Mouse (Mus musculus): ENCODE data around the gene Ccser1.

DNA sequence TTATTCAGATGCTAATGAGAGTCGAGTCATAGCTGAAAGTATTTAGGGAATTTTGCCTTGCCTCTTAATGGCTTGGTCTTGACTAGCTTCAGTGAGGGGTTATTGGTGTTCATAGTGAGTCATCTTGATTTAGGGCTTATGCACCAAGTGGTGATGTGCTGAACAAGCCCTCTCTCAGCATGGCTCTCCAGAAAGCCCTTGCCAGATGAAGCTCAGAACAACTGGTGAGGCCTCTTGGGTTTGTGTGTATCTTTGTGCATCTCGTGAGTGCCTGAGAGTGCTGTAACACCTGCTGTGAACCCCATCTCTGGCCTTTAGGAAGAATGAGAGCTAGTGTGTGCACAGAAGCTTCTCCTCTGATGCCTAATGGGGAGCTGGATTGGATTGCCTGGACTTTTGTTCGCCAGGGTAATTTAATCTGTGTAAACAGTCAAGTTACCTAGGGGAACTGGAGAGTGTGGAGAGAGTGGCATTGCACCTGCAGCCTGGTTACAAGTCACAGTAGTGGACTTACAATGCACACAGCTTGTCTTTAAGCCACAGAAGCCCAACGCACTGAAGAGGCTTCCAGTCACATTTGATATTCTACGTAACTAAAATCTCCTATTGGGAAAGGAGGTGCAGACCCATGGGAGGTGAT is 53.5 kb downstream of the Ccser1 start:
- no peak for TF ChIP-seq POLR2A (IDR thresholded peaks at IDR 0.05; ENCODE audit: borderline replicate concordance, insufficient read depth, low read length)
- no peak for TF ChIP-seq CTCF (IDR thresholded peaks at IDR 0.05; ENCODE audit: borderline replicate concordance, insufficient read depth, low read depth, low read length)

Data from cerebellum, adult 2 months (tissue).